Mouse (Mus musculus) G1E (cell line): ENCODE measurements at regions not wholly inside any gene's neighbourhood (a gene's known extent, or its start where the extent isn't known, plus 50 kb on each side); places are given as distances from the start of the nearest gene placed in this dataset.

Source experiments
- CTCF ChIP-seq: IDR thresholded peaks from 2 replicates; pipeline ENCODE4 v1.5.1; 2012; ENCODE audit warnings: low read depth, low read length, inconsistent platforms, mixed read lengths
- GATA1 ChIP-seq: IDR thresholded peaks from 2 replicates; pipeline ENCODE4 v1.6.1; 2012; ENCODE audit warnings: borderline replicate concordance, low read length, inconsistent platforms, mixed read lengths

GRCm38 (mm10) chr12:98105749-98106148 lies 153.5 kb downstream of the Galc start:
- TF ChIP-seq CTCF, result no peak
- TF ChIP-seq GATA1, result no peak
